Mouse (Mus musculus) heart, embryonic 14.5 days (tissue): ENCODE measurements at regions not wholly inside any gene's neighbourhood (a gene's known extent, or its start where the extent isn't known, plus 50 kb on each side); places are given as distances from the start of the nearest gene placed in this dataset.

Source experiments
- ATAC-seq: fragments of 200-750 bp; cut with Nextera tagmentation; 2 replicates; pipeline ENCODE4 v1.8.0; 2017; ENCODE audit warnings: low read depth, moderate TSS enrichment; ENCODE audit not compliant: insufficient number of reproducible peaks, insufficient read depth, low FRiP score
- H3K27ac ChIP-seq, 2 experiments: fragments of 200-500 bp in 1 of 2; fragments of 300-500 bp in 1 of 2; sonication (generic) in 1 of 2; replicated peaks in 1 of 2; 2 replicates each; pipeline ENCODE4 v1.5.1; 2012 to 2014; ENCODE audit warnings: low read depth in 2 of 2, low read length in 2 of 2, control low read depth in 1 of 2, mild to moderate bottlenecking in 1 of 2, mixed read lengths in 1 of 2; ENCODE audit not compliant: control insufficient read depth in 1 of 2, insufficient read depth in 1 of 2
- H3K27me3 ChIP-seq: fragments of 300-500 bp; sonication (generic); 2 replicates; pipeline ENCODE4 v1.6.1; 2014; ENCODE audit warnings: mild to moderate bottlenecking, low read length, control low read depth; ENCODE audit not compliant: control insufficient read depth, insufficient read depth
- H3K36me3 ChIP-seq: fragments of 300-500 bp; sonication (generic); 2 replicates; pipeline ENCODE4 v1.6.1; 2014; ENCODE audit warnings: mild to moderate bottlenecking, control low read depth, low read length, mixed read lengths; ENCODE audit not compliant: control insufficient read depth, insufficient read depth
- H3K4me1 ChIP-seq, 2 experiments: fragments of 200-500 bp in 1 of 2; fragments of 300-500 bp in 1 of 2; sonication (generic) in 1 of 2; 2 replicates each; pipeline ENCODE4 v1.6.1; 2012 to 2014; ENCODE audit warnings: low read length in 2 of 2, control low read depth in 1 of 2, mixed read lengths in 1 of 2; ENCODE audit not compliant: control insufficient read depth in 2 of 2, insufficient read depth in 2 of 2
- H3K4me2 ChIP-seq: fragments of 300-500 bp; sonication (generic); 2 replicates; pipeline ENCODE4 v1.6.1; 2014; ENCODE audit warnings: mild to moderate bottlenecking, low read length
- H3K4me3 ChIP-seq, 2 experiments: fragments of 200-500 bp in 1 of 2; fragments of 300-500 bp in 1 of 2; sonication (generic) in 1 of 2; 2 replicates each; pipeline ENCODE4 v1.5.1; 2012 to 2014; ENCODE audit warnings: low read length in 2 of 2, mild to moderate bottlenecking in 2 of 2, control low read depth in 1 of 2, low read depth in 1 of 2, moderate library complexity in 1 of 2; ENCODE audit not compliant: control insufficient read depth in 1 of 2, insufficient read depth in 1 of 2
- H3K9ac ChIP-seq: fragments of 300-500 bp; sonication (generic); 2 replicates; pipeline ENCODE4 v1.6.1; 2014; ENCODE audit warnings: mild to moderate bottlenecking, low read length
- H3K9me3 ChIP-seq: fragments of 300-500 bp; sonication (generic); 2 replicates; pipeline ENCODE4 v1.6.1; 2016; ENCODE audit warnings: low read length, control low read depth; ENCODE audit not compliant: control insufficient read depth
- WGBS: fragments of 180-500 bp; shearing (Covaris S2); extraction: QIAGEN DNeasy Blood & Tissue Kit; methylation state at CpG from one replicate; pipeline ENCODE4 v1.1.7; 2014; 5-methylcytosine and 5-hydroxymethylcytosine counted together

- WGBS: 41% methylated on average over 10 of the region's 10 CpGs
Measured at GRCm38 (mm10) chr13:52726043-52726442, 143.1 kb downstream of the Syk start.

GRCm38 (mm10) chr13:52726525-52726924 is 143.6 kb downstream of the Syk start:
- 72% methylated on average over 3 of the region's 3 CpGs for WGBS
- H3K27me3 ChIP-seq: no peaks in the 10 kb centered on the region
- peaks cover 0 to 7% of the 10 kb centered on the region in 2 experiments; a peak in 1 of 4 replicates for H3K4me1 ChIP-seq
- no peak overlapping the region for H3K27ac ChIP-seq
- no peak overlapping the region for H3K9ac ChIP-seq
- H3K36me3 ChIP-seq: no peaks in the 10 kb centered on the region
- no peak for ATAC-seq
- H3K9me3 ChIP-seq: peaks cover 3% of the 10 kb centered on the region; the same call in 1 of the 2 replicates
- no peak overlapping the region for H3K4me2 ChIP-seq
- no peak overlapping the region for H3K4me3 ChIP-seq

More at GRCm38 (mm10) chr13:52726043-52726442, 143.1 kb downstream of the Syk start:
- Histone ChIP-seq H3K4me3 (no peak overlapping the region), H3K9me3 (peaks cover 3% of the 10 kb centered on the region; the same call in 1 of the 2 replicates), H3K36me3 (no peaks in the 10 kb centered on the region), H3K9ac (no peak overlapping the region), H3K4me2 (no peak overlapping the region), H3K4me1 (peaks cover 0 to 7% of the 10 kb centered on the region in 2 experiments; a peak in 1 of 4 replicates), H3K27ac (no peak overlapping the region), H3K27me3 (no peaks in the 10 kb centered on the region)
- no peak for ATAC-seq

- no peaks in the 10 kb centered on the region for H3K27me3 ChIP-seq
- H3K9me3 ChIP-seq: no peaks in the 10 kb centered on the region
- no peak overlapping the region for H3K27ac ChIP-seq
- no peak overlapping the region for H3K4me2 ChIP-seq
- no peak overlapping the region for H3K4me3 ChIP-seq
- H3K4me1 ChIP-seq: peaks cover 10 to 13% of the 10 kb centered on the region in 2 experiments; a peak in 3 of 4 replicates
- ATAC-seq: no peak
- 83% methylated on average over 6 of the region's 6 CpGs for WGBS
- H3K9ac ChIP-seq: no peak overlapping the region
- H3K36me3 ChIP-seq: no peaks in the 10 kb centered on the region
Measured at GRCm38 (mm10) chr13:52735453-52735933, 152.5 kb downstream of the Syk start.

- no peak for ATAC-seq
- no peak overlapping the region for H3K4me3 ChIP-seq
- H3K9me3 ChIP-seq: no peaks in the 10 kb centered on the region
- no peak overlapping the region for H3K9ac ChIP-seq
- no peaks in the 10 kb centered on the region for H3K36me3 ChIP-seq
- H3K4me2 ChIP-seq: no peak overlapping the region
- WGBS: 73% methylated on average over 19 of the region's 19 CpGs
- peaks cover 10 to 13% of the 10 kb centered on the region in 2 experiments; a peak in 3 of 4 replicates for H3K4me1 ChIP-seq
- H3K27me3 ChIP-seq: no peaks in the 10 kb centered on the region
- no peak overlapping the region for H3K27ac ChIP-seq
Measured at GRCm38 (mm10) chr13:52735934-52736523, 153.1 kb downstream of the Syk start.

DNA sequence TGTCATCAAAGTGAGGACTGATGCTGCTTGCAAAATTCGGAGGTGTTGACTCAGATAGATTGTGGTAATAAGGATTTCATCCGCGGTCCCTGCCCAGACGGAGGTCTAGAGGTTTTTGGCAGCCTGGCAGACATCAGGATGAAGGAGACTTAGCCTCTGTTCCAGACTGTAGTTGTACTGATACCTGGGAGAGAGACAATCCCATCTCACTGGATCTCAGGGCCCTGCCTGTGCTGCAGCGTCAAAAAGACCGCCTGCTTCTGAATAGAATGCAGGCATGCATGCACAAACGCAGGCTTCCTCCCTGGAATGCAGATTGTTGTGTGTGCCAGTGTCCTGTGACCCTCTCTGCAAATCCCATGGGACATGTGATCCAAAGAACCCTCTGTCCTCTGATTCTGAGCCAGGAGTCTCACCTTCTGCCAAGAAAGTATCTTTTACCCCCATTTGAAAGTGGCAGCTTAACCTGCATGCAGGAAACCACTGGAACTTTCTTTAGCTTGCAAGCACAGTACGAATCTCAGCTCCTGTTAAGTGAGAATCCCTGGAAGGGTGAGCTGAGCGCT is 155.2 kb downstream of the Syk start:
- Histone ChIP-seq H3K4me2 (no peak overlapping the region), H3K9ac (no peak overlapping the region), H3K36me3 (no peaks in the 10 kb centered on the region), H3K27me3 (no peaks in the 10 kb centered on the region), H3K4me1 (peaks cover 10 to 13% of the 10 kb centered on the region in 2 experiments; a peak in 3 of 4 replicates), H3K4me3 (no peak overlapping the region), H3K27ac (no peak overlapping the region), H3K9me3 (no peaks in the 10 kb centered on the region)
- no peak for ATAC-seq
- WGBS: 65% methylated on average over 9 of the region's 9 CpGs

DNA sequence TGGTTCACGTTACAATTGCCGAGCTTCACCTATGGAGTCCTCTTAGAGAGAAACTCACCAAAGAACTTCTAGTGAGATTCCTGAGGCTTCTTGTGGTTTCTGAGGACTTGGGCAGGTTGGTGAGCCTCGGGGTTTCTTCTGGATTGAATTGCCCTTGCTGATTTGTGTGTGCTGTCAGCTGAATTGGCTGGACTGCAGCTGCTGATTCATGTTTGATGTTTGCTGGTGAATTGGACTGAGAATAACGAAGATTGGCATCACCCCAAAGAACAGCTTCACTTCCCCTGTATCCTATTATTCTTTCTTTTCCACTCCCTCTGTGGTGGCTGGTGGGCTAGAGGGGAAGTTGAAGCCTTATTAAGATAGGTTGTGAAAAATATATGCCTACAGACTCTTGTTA is 158.4 kb downstream of the Syk start:
- H3K4me1 ChIP-seq: peaks cover 7 to 10% of the 10 kb centered on the region in 2 experiments; a peak in 3 of 4 replicates
- no peak overlapping the region for H3K27ac ChIP-seq
- no peak overlapping the region for H3K4me2 ChIP-seq
- no peaks in the 10 kb centered on the region for H3K36me3 ChIP-seq
- no peak overlapping the region for H3K4me3 ChIP-seq
- H3K27me3 ChIP-seq: 0 out of 2 replicates have a peak, but pooled peaks cover 7% of the 10 kb centered on the region
- H3K9ac ChIP-seq: no peak overlapping the region
- 78% methylated on average over 4 of the region's 4 CpGs for WGBS
- ATAC-seq: no peak
- H3K9me3 ChIP-seq: no peaks in the 10 kb centered on the region

- Histone ChIP-seq H3K4me2 (no peak overlapping the region), H3K9ac (no peak overlapping the region), H3K36me3 (no peaks in the 10 kb centered on the region), H3K9me3 (no peaks in the 10 kb centered on the region), H3K4me3 (no peak overlapping the region), H3K4me1 (peaks cover 11 to 14% of the 10 kb centered on the region in 2 experiments), H3K27ac (no peak overlapping the region), H3K27me3 (0 out of 2 replicates have a peak, but pooled peaks cover 3% of the 10 kb centered on the region)
- ATAC-seq: no peak
- 43% methylated on average over 10 of the region's 10 CpGs for WGBS
Measured at GRCm38 (mm10) chr13:52756005-52756404, 173.0 kb downstream of the Syk start.
